Mouse (Mus musculus): ENCODE measurements around the gene Mlxipl.

Mlxipl gene

GRCm38 (mm10) chr5:135145955-135146354 lies 56.3 kb downstream of the Mlxipl start:
- DNase-seq (ENCODE audit: low read depth, low spot score), result no peak

- DNase-seq (ENCODE audit: low read depth, low spot score), result no peak
Measured at GRCm38 (mm10) chr5:135148715-135149052, 59.0 kb downstream of the Mlxipl start.

- DNase-seq (ENCODE audit: low read depth, low spot score), result peak; percentile 98
Measured at GRCm38 (mm10) chr5:135149053-135149819, 59.5 kb downstream of the Mlxipl start, which contains the start of gene Tbl2. Gene Tbl2, plus strand, starts transcription at chr5:135149657.

- DNase-seq (ENCODE audit: low read depth, low spot score), result no peak
Measured at GRCm38 (mm10) chr5:135149820-135150178, 60.1 kb downstream of the Mlxipl start.

- DNase-seq (ENCODE audit: low read depth, low spot score), result no peak
Measured at GRCm38 (mm10) chr5:135156496-135156895, 66.8 kb downstream of the Mlxipl start.

GRCm38 (mm10) chr5:135161221-135161620 lies 71.5 kb downstream of the Mlxipl start:
- peak; percentile 57 for DNase-seq (ENCODE audit: low read depth, low spot score)

GRCm38 (mm10) chr5:135161650-135162049 lies 72.0 kb downstream of the Mlxipl start:
- DNase-seq (ENCODE audit: low read depth, low spot score), result no peak

- no peak for DNase-seq (ENCODE audit: low read depth, low spot score)
Measured at GRCm38 (mm10) chr5:135162361-135162760, 72.7 kb downstream of the Mlxipl start.

- DNase-seq (ENCODE audit: low read depth, low spot score), result no peak
Measured at GRCm38 (mm10) chr5:135162821-135163220, 73.1 kb downstream of the Mlxipl start.

GRCm38 (mm10) chr5:135166909-135167308 lies 77.2 kb downstream of the Mlxipl start:
- DNase-seq (ENCODE audit: low read depth, low spot score), result no peak

GRCm38 (mm10) chr5:135167469-135167868 lies 77.8 kb downstream of the Mlxipl start:
- DNase-seq (ENCODE audit: low read depth, low spot score), result no peak

- DNase-seq (ENCODE audit: low read depth, low spot score), result peak; percentile 96
Measured at GRCm38 (mm10) chr5:135168063-135169062, 78.7 kb downstream of the Mlxipl start, which contains the start of gene Bcl7b. Gene Bcl7b, plus strand, starts transcription at chr5:135168283.

GRCm38 (mm10) chr5:135169479-135169878 lies 79.8 kb downstream of the Mlxipl start:
- no peak for DNase-seq (ENCODE audit: low read depth, low spot score)

GRCm38 (mm10) chr5:135171688-135172220 lies 82.1 kb downstream of the Mlxipl start:
- no peak for DNase-seq (ENCODE audit: low read depth, low spot score)

GRCm38 (mm10) chr5:135172986-135173385 lies 83.3 kb downstream of the Mlxipl start:
- DNase-seq (ENCODE audit: low read depth, low spot score), result no peak

GRCm38 (mm10) chr5:135175086-135175485 lies 85.4 kb downstream of the Mlxipl start:
- no peak for DNase-seq (ENCODE audit: low read depth, low spot score)

GRCm38 (mm10) chr5:135178523-135178922 lies 88.8 kb downstream of the Mlxipl start:
- DNase-seq (ENCODE audit: low read depth, low spot score), result no peak

GRCm38 (mm10) chr5:135178996-135179395 lies 89.3 kb downstream of the Mlxipl start:
- peak; percentile 80 for DNase-seq (ENCODE audit: low read depth, low spot score)

GRCm38 (mm10) chr5:135179616-135180015 lies 89.9 kb downstream of the Mlxipl start:
- DNase-seq (ENCODE audit: low read depth, low spot score), result no peak

GRCm38 (mm10) chr5:135180796-135181195 lies 91.1 kb downstream of the Mlxipl start:
- no peak for DNase-seq (ENCODE audit: low read depth, low spot score)

- DNase-seq (ENCODE audit: low read depth, low spot score), result no peak
Measured at GRCm38 (mm10) chr5:135181776-135182175, 92.1 kb downstream of the Mlxipl start.

Measured in telencephalon, adult 2 months (tissue).